Mouse (Mus musculus): ENCODE results near the gene Cnpy2.

GRCm38 (mm10) chr10:128280943-128281342, 41.3 kb upstream of the Cnpy2 start:
- TF ChIP-seq CTCF (IDR thresholded peaks at IDR 0.05; ENCODE audit: low read depth, low read length) (no peak), TAL1 (conservative IDR thresholded peaks at IDR 0.05; ENCODE audit: low read depth, low read length) (no peak), GATA1 (IDR thresholded peaks at IDR 0.05; ENCODE audit: borderline replicate concordance, low read length) (no peak)

Data from G1E (cell line).